Mouse (Mus musculus) CH12.LX (cell line): ENCODE results near the gene Birc7. TPM values are rescaled to one million over a fixed set of nuclear protein-coding genes. Genes with fewer than 3 reads are reported as not detected.

Experiments
- DNase-seq: peaks from one replicate; pipeline ENCODE4 v3.0.0-alpha.2; 2013; ENCODE audit errors: extremely low read depth
- H3K27ac ChIP-seq: 2 replicates; pipeline ENCODE4 v1.5.1; 2012; ENCODE audit warnings: low read depth, mild to moderate bottlenecking, control low read depth, moderate library complexity; ENCODE audit not compliant: insufficient read depth
- H3K27me3 ChIP-seq: replicated peaks from 2 replicates; pipeline ENCODE3; 2012; ENCODE audit warnings: inconsistent platforms
- H3K36me3 ChIP-seq, 2 experiments: replicated peaks in 1 of 2; 2 replicates each; pipeline versions ENCODE3 to v1.6.1; 2012; ENCODE audit warnings: inconsistent platforms in 1 of 2, low read length in 1 of 2, mild to moderate bottlenecking in 1 of 2, mixed read lengths in 1 of 2, moderate library complexity in 1 of 2; ENCODE audit not compliant: control insufficient read depth in 1 of 2, insufficient read depth in 1 of 2
- H3K4me1 ChIP-seq, 2 experiments: 2 replicates each; pipeline ENCODE4 v1.6.1; 2012; ENCODE audit warnings: inconsistent platforms in 1 of 2, moderate library complexity in 1 of 2; ENCODE audit not compliant: insufficient read depth in 2 of 2, control insufficient read depth in 1 of 2
- H3K4me2 ChIP-seq: 2 replicates; pipeline ENCODE4 v1.6.1; 2012; ENCODE audit warnings: low read depth, mild to moderate bottlenecking, control low read depth; ENCODE audit not compliant: poor library complexity, insufficient read depth, severe bottlenecking
- H3K4me3 ChIP-seq, 3 experiments: fragments of 150-350 bp in 1 of 3; sonication (generic) in 1 of 3; replicated peaks in 1 of 3; 2 replicates each; pipeline versions ENCODE3 to v1.5.1; 2011 to 2012; ENCODE audit warnings: low read depth in 2 of 3, low read length in 2 of 3, mild to moderate bottlenecking in 2 of 3, moderate library complexity in 2 of 3, control low read depth in 1 of 3, improper control_type of control experiment in 1 of 3, inconsistent platforms in 1 of 3, mixed read lengths in 1 of 3; ENCODE audit not compliant: poor library complexity in 1 of 3
- H3K79me2 ChIP-seq: replicated peaks from 2 replicates; pipeline ENCODE4 v1.6.1; 2012; ENCODE audit warnings: mild to moderate bottlenecking, moderate library complexity; ENCODE audit not compliant: control insufficient read depth, poor library complexity, insufficient read depth, severe bottlenecking; ENCODE audit errors: extremely low read depth
- H3K9ac ChIP-seq: 2 replicates; pipeline ENCODE4 v1.6.1; 2012; ENCODE audit warnings: low read depth, mild to moderate bottlenecking, control low read depth, moderate library complexity; ENCODE audit not compliant: insufficient read depth
- H3K9me3 ChIP-seq: replicated peaks from 2 replicates; pipeline ENCODE3; 2012; ENCODE audit warnings: low read length, inconsistent platforms, mixed read lengths
- BHLHE40 ChIP-seq: IDR thresholded peaks from 2 replicates; pipeline ENCODE4 v1.6.1; 2011; ENCODE audit warnings: mild to moderate bottlenecking, low read depth, low read length, improper control_type of control experiment
- CHD1 ChIP-seq: IDR thresholded peaks from 2 replicates; pipeline ENCODE4 v1.6.1; 2012; ENCODE audit warnings: low read depth, low read length, improper control_type of control experiment, inconsistent platforms
- CHD2 ChIP-seq: IDR thresholded peaks from 2 replicates; pipeline ENCODE4 v1.6.1; 2011; ENCODE audit warnings: low read length, improper control_type of control experiment
- CTCF ChIP-seq, 2 experiments: IDR thresholded peaks in 1 of 2; conservative IDR thresholded peaks in 1 of 2; 2 replicates each; pipeline ENCODE4 v1.5.1; 2011 to 2012; ENCODE audit warnings: low read depth in 2 of 2, low read length in 2 of 2, improper control_type of control experiment in 1 of 2, inconsistent platforms in 1 of 2, mild to moderate bottlenecking in 1 of 2, moderate library complexity in 1 of 2
- E2F4 ChIP-seq: IDR thresholded peaks from 2 replicates; pipeline ENCODE4 v1.6.1; 2011; ENCODE audit warnings: low read depth, low read length, improper control_type of control experiment; ENCODE audit not compliant: insufficient replicate concordance
- ELF1 ChIP-seq: IDR thresholded peaks from 2 replicates; pipeline ENCODE4 v1.6.1; 2014; ENCODE audit warnings: low read depth, mild to moderate bottlenecking, inconsistent platforms, low read length, improper control_type of control experiment
- EP300 ChIP-seq: IDR thresholded peaks from 2 replicates; pipeline ENCODE4 v1.6.1; 2011; ENCODE audit warnings: low read length, improper control_type of control experiment
- ETS1 ChIP-seq: conservative IDR thresholded peaks from 2 replicates; pipeline ENCODE4 v1.6.1; 2012; ENCODE audit warnings: low read depth, mild to moderate bottlenecking, inconsistent platforms, low read length, improper control_type of control experiment, moderate library complexity
- GABPA ChIP-seq: IDR thresholded peaks from 2 replicates; pipeline ENCODE4 v1.6.1; 2012; ENCODE audit warnings: low read depth, low read length, improper control_type of control experiment, inconsistent platforms; ENCODE audit not compliant: insufficient replicate concordance
- HCFC1 ChIP-seq: IDR thresholded peaks from 2 replicates; pipeline ENCODE4 v1.6.1; 2012; ENCODE audit warnings: low read depth, mild to moderate bottlenecking, inconsistent platforms, low read length, improper control_type of control experiment
- IRF4 ChIP-seq: IDR thresholded peaks from 2 replicates; pipeline ENCODE4 v1.6.1; 2014; ENCODE audit warnings: low read depth, mild to moderate bottlenecking, inconsistent platforms, low read length, improper control_type of control experiment
- JUN ChIP-seq: IDR thresholded peaks from 2 replicates; pipeline ENCODE4 v1.6.1; 2011; ENCODE audit warnings: low read depth, mild to moderate bottlenecking, low read length, improper control_type of control experiment, moderate library complexity; ENCODE audit not compliant: insufficient read depth
- JUND ChIP-seq: conservative IDR thresholded peaks from 2 replicates; pipeline ENCODE4 v1.6.1; 2011; ENCODE audit warnings: low read depth, low read length, improper control_type of control experiment
- KAT2A ChIP-seq: IDR thresholded peaks from 2 replicates; pipeline ENCODE4 v1.6.1; 2012; ENCODE audit warnings: low read length, improper control_type of control experiment, inconsistent platforms; ENCODE audit not compliant: insufficient replicate concordance
- MAFK ChIP-seq: IDR thresholded peaks from 2 replicates; pipeline ENCODE4 v1.6.1; 2011; ENCODE audit warnings: low read length, improper control_type of control experiment; ENCODE audit not compliant: insufficient replicate concordance
- MAX ChIP-seq: IDR thresholded peaks from 2 replicates; pipeline ENCODE4 v1.6.1; 2011; ENCODE audit warnings: low read length, improper control_type of control experiment
- MAZ ChIP-seq: IDR thresholded peaks from 2 replicates; pipeline ENCODE4 v1.6.1; 2012; ENCODE audit warnings: low read depth, mild to moderate bottlenecking, inconsistent platforms, low read length, improper control_type of control experiment, moderate library complexity
- MEF2A ChIP-seq: IDR thresholded peaks from 2 replicates; pipeline ENCODE4 v1.6.1; 2014; ENCODE audit warnings: low read depth, mild to moderate bottlenecking, inconsistent platforms, low read length, improper control_type of control experiment, borderline replicate concordance
- MXI1 ChIP-seq: IDR thresholded peaks from 2 replicates; pipeline ENCODE4 v1.6.1; 2011; ENCODE audit warnings: mild to moderate bottlenecking, low read depth, low read length, improper control_type of control experiment
- MYC ChIP-seq: IDR thresholded peaks from 2 replicates; pipeline ENCODE4 v1.6.1; 2011; ENCODE audit warnings: low read depth, mild to moderate bottlenecking, improper control_type of control experiment, low read length
- NELFE ChIP-seq: IDR thresholded peaks from 2 replicates; pipeline ENCODE4 v1.6.1; 2011; ENCODE audit warnings: low read depth, low read length, improper control_type of control experiment
- NRF1 ChIP-seq: IDR thresholded peaks from 2 replicates; pipeline ENCODE4 v1.6.1; 2014; ENCODE audit warnings: low read depth, mild to moderate bottlenecking, inconsistent platforms, low read length, improper control_type of control experiment, moderate library complexity
- PAX5 ChIP-seq: IDR thresholded peaks from 2 replicates; pipeline ENCODE4 v1.6.1; 2012; ENCODE audit warnings: low read length, inconsistent platforms, mixed read lengths
- POLR2A ChIP-seq: IDR thresholded peaks from 2 replicates; pipeline ENCODE4 v1.6.1; 2011; ENCODE audit warnings: low read depth, mild to moderate bottlenecking, improper control_type of control experiment, low read length
- POLR2AphosphoS2 ChIP-seq: IDR thresholded peaks from 2 replicates; pipeline ENCODE4 v1.6.1; 2011; ENCODE audit warnings: low read depth, low read length, improper control_type of control experiment
- RAD21 ChIP-seq: IDR thresholded peaks from 2 replicates; pipeline ENCODE4 v1.6.1; 2011; ENCODE audit warnings: low read depth, mild to moderate bottlenecking, low read length, improper control_type of control experiment, moderate library complexity
- RCOR1 ChIP-seq: conservative IDR thresholded peaks from 2 replicates; pipeline ENCODE4 v1.6.1; 2012; ENCODE audit warnings: low read depth, mild to moderate bottlenecking, inconsistent platforms, low read length, improper control_type of control experiment
- SIN3A ChIP-seq: IDR thresholded peaks from 2 replicates; pipeline ENCODE4 v1.6.1; 2012; ENCODE audit warnings: low read length, improper control_type of control experiment, inconsistent platforms
- SMC3 ChIP-seq: IDR thresholded peaks from 2 replicates; pipeline ENCODE4 v1.6.1; 2011; ENCODE audit warnings: low read depth, low read length, improper control_type of control experiment
- TBP ChIP-seq: conservative IDR thresholded peaks from 2 replicates; pipeline ENCODE4 v1.6.1; 2011; ENCODE audit warnings: low read depth, low read length, improper control_type of control experiment
- TCF12 ChIP-seq: IDR thresholded peaks from 2 replicates; pipeline ENCODE4 v1.6.1; 2014; ENCODE audit warnings: low read depth, mild to moderate bottlenecking, inconsistent platforms, low read length, improper control_type of control experiment
- UBTF ChIP-seq: IDR thresholded peaks from 2 replicates; pipeline ENCODE4 v1.6.1; 2012; ENCODE audit warnings: low read depth, mild to moderate bottlenecking, inconsistent platforms, low read length, improper control_type of control experiment, moderate library complexity
- USF1 ChIP-seq: IDR thresholded peaks from 2 replicates; pipeline ENCODE4 v1.6.1; 2014; ENCODE audit warnings: low read depth, mild to moderate bottlenecking, inconsistent platforms, low read length, improper control_type of control experiment
- USF2 ChIP-seq: conservative IDR thresholded peaks from 2 replicates; pipeline ENCODE4 v1.6.1; 2011; ENCODE audit warnings: low read depth, low read length, improper control_type of control experiment
- ZC3H11A ChIP-seq: IDR thresholded peaks from 2 replicates; pipeline ENCODE4 v1.6.1; 2012; ENCODE audit warnings: low read depth, mild to moderate bottlenecking, inconsistent platforms, low read length, improper control_type of control experiment
- ZKSCAN1 ChIP-seq: IDR thresholded peaks from 2 replicates; pipeline ENCODE4 v1.6.1; 2012; ENCODE audit warnings: low read depth, inconsistent platforms, low read length, improper control_type of control experiment, borderline replicate concordance
- ZMIZ1 ChIP-seq: IDR thresholded peaks from 2 replicates; pipeline ENCODE4 v1.6.1; 2012; ENCODE audit warnings: low read depth, mild to moderate bottlenecking, inconsistent platforms, low read length, improper control_type of control experiment
- ZNF384 ChIP-seq: IDR thresholded peaks from 2 replicates; pipeline ENCODE4 v1.6.1; 2012; ENCODE audit warnings: low read depth, low read length, improper control_type of control experiment, inconsistent platforms
- dilution Hi-C: fragments of 300-500 bp; cut with MboI; formaldehyde crosslinking; loops from 2 replicates; pipeline ENCODE4 v1.14.3; 2020; ENCODE audit warnings: low sequenced_read_pairs; ENCODE audit not compliant: extremely low pct_unique_long_range_greater_than_20kb, extremely low pct_ligation_motif_present
- in situ Hi-C: fragments of 300-500 bp; cut with MboI; formaldehyde crosslinking; loops from 3 replicates; pipeline ENCODE4 v1.14.3; 2019; ENCODE audit warnings: low sequenced_read_pairs, low pct_ligation_motif_present, low pct_unique_long_range_greater_than_20kb, mixed read lengths
- polyA plus RNA-seq: library from polyadenylated mRNA; unstranded; fragments of >175 nt; gene quantifications from 2 replicates; pipeline ENCODE4 v1.2.1, GENCODE M21; 2012; ENCODE audit warnings: low read depth; ENCODE audit not compliant: insufficient read length
- total RNA-seq, 2 experiments: library from RNA; depleted of rRNA; stranded (reverse); fragments of 300-350 nt in 1 of 2; fragments of >200 nt in 1 of 2; gene quantifications; 2 replicates each; pipeline ENCODE4 v1.2.3; 2012 to 2014

The Birc7 gene
- total and polyA plus RNA-seq, 3 experiments, result not detected

- H3K36me3 ChIP-seq, result peaks cover 13 to 26% of the 10 kb centered on the region in 2 experiments
- H3K4me2 ChIP-seq, result peak overlapping the region; percentile 99
- dilution Hi-C loops, result no loop called here
- H3K4me1 ChIP-seq, result peaks cover 3 to 27% of the 10 kb centered on the region in 2 experiments; a peak in 3 of 4 replicates
- no peak overlapping the region for H3K27ac ChIP-seq
- TF ChIP-seq CHD1, result peak; percentile 45; the same call in 1 of the 2 replicates
- peak in 1 of 2 experiments; percentile 67; a peak in 2 of 4 replicates for TF ChIP-seq CTCF (conservative IDR thresholded peaks at IDR 0.05 in 1 of 2, IDR thresholded peaks at IDR 0.05 in 1 of 2; ENCODE audit: low read depth in 2 of 2, low read length in 2 of 2)
- TF ChIP-seq JUND, result 0 out of 2 replicates have a peak, but pooled peaks have one; percentile 39
- TF ChIP-seq MAZ, result no peak
- no peak for TF ChIP-seq POLR2AphosphoS2
- TF ChIP-seq UBTF, result no peak
- TF ChIP-seq ELF1, result peak; percentile 52; the same call in 1 of the 2 replicates
- no peak for TF ChIP-seq USF1
- TF ChIP-seq GABPA, result no peak
- TF ChIP-seq HCFC1, result 0 out of 2 replicates have a peak, but pooled peaks have one; percentile 32
- TF ChIP-seq MEF2A, result 0 out of 2 replicates have a peak, but pooled peaks have one; percentile 26
- no peak for TF ChIP-seq E2F4
- no peak for TF ChIP-seq MYC
- no peak for TF ChIP-seq MAFK
- no peak for TF ChIP-seq PAX5
- peak; percentile 40; the same call in 1 of the 2 replicates for TF ChIP-seq MXI1
- TF ChIP-seq TBP, result no peak
- no peak for TF ChIP-seq RCOR1
- TF ChIP-seq RAD21, result peak; percentile 4
- no peak for TF ChIP-seq NRF1
- no peak for TF ChIP-seq NELFE
- no peak for TF ChIP-seq KAT2A
- no peak for TF ChIP-seq ZNF384
- TF ChIP-seq TCF12, result no peak
- TF ChIP-seq ZMIZ1, result no peak
- 0 out of 2 replicates have a peak, but pooled peaks have one; percentile 29 for TF ChIP-seq EP300
- no peak for TF ChIP-seq ETS1
- no peak for TF ChIP-seq BHLHE40
- TF ChIP-seq CHD2, result no peak
- no peak for TF ChIP-seq MAX
- peak; percentile 77 for TF ChIP-seq IRF4
- TF ChIP-seq USF2, result no peak
- no peak for TF ChIP-seq POLR2A
- TF ChIP-seq ZKSCAN1, result no peak
- peak; percentile 38 for TF ChIP-seq SMC3
- no peak for TF ChIP-seq JUN
- 0 out of 2 replicates have a peak, but pooled peaks have one; percentile 53 for TF ChIP-seq SIN3A
- TF ChIP-seq ZC3H11A, result no peak
- TF ChIP-seq, all 38 proteins: peak for 12
- H3K27me3 ChIP-seq, result peaks cover 23% of the 10 kb centered on the region
- in situ Hi-C loops, result loop anchor here (5.0 kb wide), 1 partner anchor 34 kb away; no protein-coding TSS in a partner anchor
- peak overlapping the region; percentile 76 to 96 (median 84) for H3K4me3 ChIP-seq
- peak overlapping the region; percentile 96 for H3K9ac ChIP-seq
- peaks cover 26% of the 10 kb centered on the region for H3K79me2 ChIP-seq
- DNase-seq, result peak; percentile 69
- H3K9me3 ChIP-seq, result no peaks in the 10 kb centered on the region
Measured at GRCm38 (mm10) chr2:180966092-180966882, 37.5 kb downstream of the Birc7 start.
